Mouse (Mus musculus) kidney, postnatal 4 days (tissue): ENCODE measurements around the gene Zbtb45.

Experiments used
- DNase-seq, 2 experiments: peaks; one replicate each; pipeline ENCODE4 v3.0.0; 2021; ENCODE audit warnings: mixed read lengths in 2 of 2

The Zbtb45 gene

GRCm38 (mm10) chr7:13033451-13034147 is 23.8 kb upstream of the Zbtb45 start:
- DNase-seq: no peak

GRCm38 (mm10) chr7:13032541-13032940 is 22.7 kb upstream of the Zbtb45 start:
- DNase-seq: no peak

- no peak for DNase-seq
Measured at GRCm38 (mm10) chr7:13031983-13032382, 22.1 kb upstream of the Zbtb45 start.

- peak; percentile 59 to 65 for DNase-seq
Measured at GRCm38 (mm10) chr7:13031069-13031468, 21.2 kb upstream of the Zbtb45 start.

GRCm38 (mm10) chr7:13028986-13029385 is 19.2 kb upstream of the Zbtb45 start:
- no peak for DNase-seq

- DNase-seq: no peak
Measured at GRCm38 (mm10) chr7:13025511-13026112, 15.8 kb upstream of the Zbtb45 start.

GRCm38 (mm10) chr7:13024805-13025204 is 15.0 kb upstream of the Zbtb45 start:
- peak; percentile 87 to 93 for DNase-seq

GRCm38 (mm10) chr7:13023928-13024731 is 14.3 kb upstream of the Zbtb45 start:
- peak; percentile 95 to 97 for DNase-seq

GRCm38 (mm10) chr7:13022773-13023535 is 13.1 kb upstream of the Zbtb45 start:
- DNase-seq: peak; percentile 85 to 91

- DNase-seq: no peak
Measured at GRCm38 (mm10) chr7:13015217-13015616, 5.4 kb upstream of the Zbtb45 start.

GRCm38 (mm10) chr7:13014275-13014839 is 4.5 kb upstream of the Zbtb45 start:
- DNase-seq: no peak

GRCm38 (mm10) chr7:13013671-13014070 is 3.8 kb upstream of the Zbtb45 start:
- no peak for DNase-seq

GRCm38 (mm10) chr7:13009143-13010004 is 460 bp downstream of the Zbtb45 start:
- peak; percentile 94 to 96 for DNase-seq

- DNase-seq: peak in 1 of 2 experiments; percentile 10
Measured at GRCm38 (mm10) chr7:13007341-13008092, 2.3 kb downstream of the Zbtb45 start.

- DNase-seq: peak in 1 of 2 experiments; percentile 40
Measured at GRCm38 (mm10) chr7:13006531-13006930, 3.3 kb downstream of the Zbtb45 start.

GRCm38 (mm10) chr7:13006011-13006410 is 3.8 kb downstream of the Zbtb45 start:
- no peak for DNase-seq

GRCm38 (mm10) chr7:13003380-13003779 is 6.5 kb downstream of the Zbtb45 start:
- no peak for DNase-seq

GRCm38 (mm10) chr7:13001584-13001983 is 8.2 kb downstream of the Zbtb45 start:
- DNase-seq: no peak

GRCm38 (mm10) chr7:12998851-12999250 is 11.0 kb downstream of the Zbtb45 start, which contains the start of gene Trim28:
TSS of gene Trim28 (plus strand) at chr7:12999114.
- no peak for DNase-seq

- no peak for DNase-seq
Measured at GRCm38 (mm10) chr7:12998053-12998452, 11.8 kb downstream of the Zbtb45 start, which contains the start of gene Slc27a5. TSS of gene Slc27a5 (minus strand) at chr7:12998192.

- DNase-seq: no peak
Measured at GRCm38 (mm10) chr7:12997230-12997629, 12.6 kb downstream of the Zbtb45 start.
